Mouse (Mus musculus): ENCODE data around the gene Vps11.
"Not testable (repeated sequence)": the region's sequence is repeated elsewhere in the genome, so short reads cannot be mapped to it uniquely, and the experiment has no call there.

Vps11 gene

GRCm38 (mm10) chr9:44361190-44361917 is at the start of gene Vps11:
Vps11 (minus strand) TSS chr9:44361670.
- peak; percentile 93 for DNase-seq (ENCODE audit: low spot score)

DNA sequence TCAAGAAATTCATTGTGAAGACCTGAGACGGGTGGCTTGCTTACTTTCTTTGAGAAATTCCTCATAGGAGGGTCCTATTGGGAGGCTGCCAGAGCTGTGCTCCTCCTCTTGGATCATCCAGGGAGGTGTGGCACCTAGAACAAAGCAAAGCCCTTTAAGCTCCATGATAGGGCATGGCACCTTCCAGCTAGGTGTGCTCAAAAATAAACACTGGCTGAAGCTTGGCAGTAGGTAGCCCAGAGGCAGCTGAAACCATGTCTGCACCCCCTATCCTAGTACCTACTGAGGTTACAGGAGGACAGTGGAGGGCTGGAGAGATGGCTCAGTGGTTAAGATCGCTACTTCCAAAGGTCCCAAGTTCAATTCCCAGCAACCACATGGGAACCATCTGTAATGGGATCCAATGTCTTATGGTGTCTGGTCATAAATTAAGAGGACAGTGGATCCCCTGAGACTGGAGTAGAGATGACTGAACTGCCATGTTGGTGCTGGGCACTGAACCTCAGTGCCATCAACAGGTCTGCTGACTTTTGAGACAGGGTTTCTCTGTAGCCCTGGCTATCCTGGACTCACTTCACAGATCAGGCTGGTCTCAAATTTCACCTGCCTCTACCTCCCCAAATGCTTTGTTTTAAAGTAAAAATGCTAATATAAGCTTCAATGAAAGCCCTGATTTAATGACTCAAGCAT is 49.3 kb upstream of the Vps11 start:
- DNase-seq (ENCODE audit: low spot score): no peak

GRCm38 (mm10) chr9:44408693-44409092 is 47.2 kb upstream of the Vps11 start:
- DNase-seq (ENCODE audit: low spot score): not testable (repeated sequence)

- DNase-seq (ENCODE audit: low spot score): no peak
Measured at GRCm38 (mm10) chr9:44407752-44408097, 46.3 kb upstream of the Vps11 start.

- peak; percentile 89 for DNase-seq (ENCODE audit: low spot score)
Measured at GRCm38 (mm10) chr9:44406906-44407751, 45.7 kb upstream of the Vps11 start, which contains the start of the genes Rps25 and Trappc4. Rps25 (plus strand) TSS chr9:44407139. Trappc4 (minus strand) TSS chr9:44407600.

DNA sequence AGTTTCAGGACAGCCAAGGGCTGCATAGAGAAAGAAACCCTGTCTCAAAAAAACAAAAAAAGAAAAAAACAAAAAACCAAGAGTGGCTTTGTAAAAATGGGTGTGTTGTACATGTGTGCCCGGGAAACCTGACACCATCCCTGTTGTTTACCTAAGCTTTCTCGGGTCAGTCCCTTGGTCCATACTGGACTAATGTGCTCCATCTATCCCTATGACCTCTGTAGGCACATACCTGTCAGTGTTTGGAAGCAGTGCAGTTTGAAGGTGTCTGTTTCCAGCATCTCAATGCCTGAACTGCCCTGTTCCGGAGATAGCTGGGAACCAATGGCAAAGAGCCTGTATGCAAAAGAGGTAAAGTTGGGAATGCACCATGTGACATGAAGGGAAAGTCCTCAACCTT is 43.5 kb upstream of the Vps11 start:
- no peak for DNase-seq (ENCODE audit: low spot score)

DNA sequence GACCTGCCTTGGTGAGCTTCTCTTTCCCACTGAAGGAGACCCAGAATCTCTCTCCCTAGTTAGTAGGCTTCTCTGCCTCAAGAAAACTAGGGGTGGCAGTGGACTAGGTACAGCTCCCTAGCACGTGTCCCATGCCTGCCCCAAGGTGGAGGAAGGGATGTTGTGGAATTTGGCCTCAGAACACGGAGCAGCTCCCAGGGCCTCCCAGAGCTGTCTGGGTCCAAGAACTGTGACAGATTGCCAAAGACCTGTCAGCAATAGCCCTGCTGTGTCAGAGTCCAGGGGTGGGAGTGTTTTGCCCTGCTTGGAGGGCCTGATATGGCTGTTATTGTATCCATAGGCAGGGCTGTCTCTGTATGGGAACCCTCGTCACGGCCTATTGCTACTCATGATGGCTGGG is 39.6 kb upstream of the Vps11 start:
- DNase-seq (ENCODE audit: low spot score): no peak

- DNase-seq (ENCODE audit: low spot score): no peak
Measured at GRCm38 (mm10) chr9:44399795-44400114, 38.3 kb upstream of the Vps11 start.

DNA sequence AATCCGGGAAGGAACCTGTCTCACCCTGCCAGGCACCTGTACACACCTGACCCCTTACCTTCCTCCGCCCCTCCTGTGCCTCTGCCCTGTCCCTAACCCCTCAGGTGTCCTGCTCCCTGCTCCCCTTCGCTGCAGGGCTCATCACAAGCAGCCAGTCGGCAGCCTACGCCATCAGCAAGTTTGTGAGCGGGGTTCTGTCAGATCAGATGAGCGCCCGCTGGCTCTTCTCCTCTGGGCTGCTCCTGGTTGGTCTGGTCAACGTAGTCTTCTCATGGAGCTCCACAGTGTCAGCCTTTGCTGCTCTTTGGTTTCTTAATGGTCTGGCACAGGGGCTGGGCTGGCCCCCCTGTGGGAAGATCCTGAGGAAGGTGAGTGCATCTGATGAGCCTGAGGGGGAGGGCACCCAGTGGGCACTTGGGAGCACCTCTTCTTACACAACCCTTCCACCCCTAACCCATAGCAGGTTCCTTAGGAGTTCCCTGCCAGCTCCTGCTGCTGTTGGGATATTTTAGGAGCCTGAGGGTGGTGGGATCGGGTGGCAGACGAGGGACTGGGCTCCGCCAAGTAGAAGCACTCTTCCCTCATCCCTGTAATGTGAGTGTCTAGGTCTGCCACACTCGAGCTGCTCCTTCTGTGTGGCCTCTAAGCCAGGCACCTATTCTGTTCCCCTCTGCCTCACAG is 37.8 kb upstream of the Vps11 start:
- DNase-seq (ENCODE audit: low spot score): no peak

DNA sequence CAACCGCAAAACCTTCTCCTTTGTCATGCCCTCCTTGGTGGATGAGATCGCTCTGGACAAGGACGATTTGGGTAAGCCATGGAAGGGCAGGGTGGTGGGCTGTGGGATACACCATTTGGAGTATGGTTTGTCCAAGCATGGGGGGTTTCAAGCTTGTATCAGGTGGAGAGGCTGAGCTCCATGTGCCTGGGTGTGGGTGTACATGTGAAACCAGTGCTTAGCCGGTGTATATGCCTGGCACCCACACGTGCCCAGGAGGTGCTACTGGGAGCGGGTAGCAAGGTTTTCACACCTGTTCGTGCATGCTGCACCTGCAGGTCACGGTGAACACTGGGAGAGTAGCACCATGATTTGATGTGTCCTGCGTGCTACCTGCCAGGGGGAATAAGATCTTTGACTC is 37.1 kb upstream of the Vps11 start:
- no peak for DNase-seq (ENCODE audit: low spot score)

GRCm38 (mm10) chr9:44398087-44398486 is 36.6 kb upstream of the Vps11 start:
- no peak for DNase-seq (ENCODE audit: low spot score)

GRCm38 (mm10) chr9:44396684-44397411 is 35.4 kb upstream of the Vps11 start, which contains the start of gene Slc37a4:
Slc37a4 (plus strand) TSS chr9:44396852.
- peak; percentile 93 for DNase-seq (ENCODE audit: low spot score)

DNA sequence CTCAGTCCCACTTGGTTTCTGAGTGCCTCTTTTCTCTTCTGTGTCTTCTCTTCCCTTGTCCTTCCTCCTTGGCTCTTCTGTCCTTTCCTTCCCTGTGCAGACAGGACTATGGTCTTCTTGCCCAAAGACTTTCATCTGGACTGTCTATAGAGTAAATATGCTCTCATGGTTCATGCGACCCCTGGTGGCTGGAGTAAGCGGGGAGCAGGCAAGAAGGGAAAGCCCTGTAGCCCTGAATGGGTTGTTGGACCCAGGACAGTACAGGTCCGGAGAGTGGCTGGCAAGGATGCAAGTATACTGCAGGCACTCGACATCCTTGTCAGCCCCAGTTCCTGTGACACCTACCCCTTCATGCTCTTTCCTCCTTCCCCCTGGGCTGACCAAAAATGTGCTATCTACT is 30.0 kb upstream of the Vps11 start:
- DNase-seq (ENCODE audit: low spot score): peak; percentile 67

DNA sequence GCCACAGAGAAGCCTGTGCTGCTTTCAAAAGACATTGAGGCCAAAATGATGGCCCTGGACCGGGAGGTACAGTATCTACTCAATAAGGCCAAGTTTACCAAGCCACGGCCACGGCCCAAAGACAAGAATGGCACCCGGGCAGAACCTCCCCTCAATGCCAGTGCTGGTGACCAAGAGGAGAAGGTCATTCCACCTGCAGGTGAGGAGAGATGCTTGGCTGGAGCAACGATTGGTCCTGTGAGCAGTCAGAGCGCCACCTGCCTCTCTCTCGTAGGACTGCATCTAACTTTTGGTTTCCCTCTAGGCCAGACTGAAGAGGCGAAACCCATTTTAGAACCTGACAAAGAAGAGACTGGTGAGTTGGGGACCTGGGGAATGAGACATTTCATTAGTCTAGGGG is 27.8 kb upstream of the Vps11 start:
- no peak for DNase-seq (ENCODE audit: low spot score)

GRCm38 (mm10) chr9:44387221-44387620 is 25.8 kb upstream of the Vps11 start:
- DNase-seq (ENCODE audit: low spot score): no peak

- no peak for DNase-seq (ENCODE audit: low spot score)
Measured at GRCm38 (mm10) chr9:44384596-44384995, 23.1 kb upstream of the Vps11 start.

- DNase-seq (ENCODE audit: low spot score): no peak
Measured at GRCm38 (mm10) chr9:44379862-44380261, 18.4 kb upstream of the Vps11 start.

DNA sequence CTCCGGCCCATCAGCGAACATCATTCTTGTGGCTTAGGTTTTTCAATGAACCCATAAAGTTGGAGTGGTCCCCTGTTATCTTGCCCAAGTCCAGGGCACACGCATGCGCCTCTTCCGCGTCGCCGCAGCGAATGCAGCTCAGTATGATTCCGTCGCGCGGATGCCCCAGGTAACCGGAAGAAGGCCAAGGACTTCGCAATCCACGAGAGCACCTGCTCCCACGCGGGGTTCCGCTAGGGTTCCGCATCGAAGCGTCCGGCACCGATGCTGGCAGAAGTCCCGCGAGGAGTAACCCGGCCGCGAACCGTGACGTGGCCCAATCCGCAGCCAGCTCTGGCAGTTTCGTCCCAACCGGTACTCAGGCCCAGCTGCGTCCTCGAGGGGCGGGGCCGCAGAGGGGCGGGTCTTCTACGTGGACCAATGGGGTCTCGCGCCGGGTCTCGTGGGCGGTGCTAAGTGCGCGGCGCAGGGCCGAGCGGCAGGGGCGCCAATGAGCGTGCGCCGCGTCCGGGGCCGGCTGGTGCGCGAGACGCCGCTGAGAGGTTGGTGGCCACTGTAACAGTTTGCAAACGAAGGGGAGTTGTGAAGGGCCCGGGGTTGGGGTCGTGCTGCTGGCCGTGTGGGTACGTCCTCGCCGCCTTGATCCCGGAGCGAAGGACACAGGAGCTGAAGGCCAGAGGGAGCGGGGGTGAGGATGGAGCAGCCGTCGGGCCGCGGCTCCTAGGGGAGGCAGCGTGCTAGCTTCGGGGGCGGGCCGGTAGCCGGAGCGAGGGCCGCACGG is 17.8 kb upstream of the Vps11 start, which contains the start of gene Hyou1:
Gene Hyou1, plus strand, starts transcription at position 437 of the 781 bp plus-strand sequence.
- peak; percentile 99 for DNase-seq (ENCODE audit: low spot score)

GRCm38 (mm10) chr9:44378153-44378730 is 16.8 kb upstream of the Vps11 start:
- DNase-seq (ENCODE audit: low spot score): no peak

DNA sequence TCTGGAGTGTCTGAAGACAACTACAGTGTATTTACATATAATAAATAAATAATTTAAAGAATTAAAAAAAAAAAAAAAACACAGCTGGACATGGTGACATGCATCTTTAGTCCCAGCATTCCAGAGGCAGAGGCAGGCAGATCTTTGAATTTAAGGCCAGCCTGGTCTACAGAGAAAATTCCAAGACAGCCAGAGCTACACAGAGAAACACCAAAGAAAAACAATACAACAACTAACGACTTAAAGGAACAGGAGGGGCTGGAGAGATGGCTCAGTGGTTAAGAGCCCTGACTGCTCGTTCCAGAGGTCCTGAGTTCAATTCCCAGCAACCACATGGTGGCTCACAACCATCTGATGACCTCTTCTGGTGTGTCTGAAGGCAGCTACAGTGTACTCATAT is 15.9 kb upstream of the Vps11 start:
- not testable (repeated sequence) for DNase-seq (ENCODE audit: low spot score)
